Mouse (Mus musculus) CH12.LX (cell line): ENCODE measurements around the gene Smdt1. TPM values are rescaled to one million over a fixed set of nuclear protein-coding genes. Genes with fewer than 3 reads are reported as not detected.

Experiments used
- DNase-seq: peaks from one replicate; pipeline ENCODE4 v3.0.0-alpha.2; 2013; ENCODE audit errors: extremely low read depth
- H3K27ac ChIP-seq: 2 replicates; pipeline ENCODE4 v1.5.1; 2012; ENCODE audit warnings: low read depth, mild to moderate bottlenecking, control low read depth, moderate library complexity; ENCODE audit not compliant: insufficient read depth
- H3K27me3 ChIP-seq: replicated peaks from 2 replicates; pipeline ENCODE3; 2012; ENCODE audit warnings: inconsistent platforms
- H3K36me3 ChIP-seq, 2 experiments: replicated peaks in 1 of 2; 2 replicates each; pipeline versions ENCODE3 to v1.6.1; 2012; ENCODE audit warnings: inconsistent platforms in 1 of 2, low read length in 1 of 2, mild to moderate bottlenecking in 1 of 2, mixed read lengths in 1 of 2, moderate library complexity in 1 of 2; ENCODE audit not compliant: control insufficient read depth in 1 of 2, insufficient read depth in 1 of 2
- H3K4me1 ChIP-seq, 2 experiments: 2 replicates each; pipeline ENCODE4 v1.6.1; 2012; ENCODE audit warnings: inconsistent platforms in 1 of 2, moderate library complexity in 1 of 2; ENCODE audit not compliant: insufficient read depth in 2 of 2, control insufficient read depth in 1 of 2
- H3K4me2 ChIP-seq: 2 replicates; pipeline ENCODE4 v1.6.1; 2012; ENCODE audit warnings: low read depth, mild to moderate bottlenecking, control low read depth; ENCODE audit not compliant: poor library complexity, insufficient read depth, severe bottlenecking
- H3K4me3 ChIP-seq, 3 experiments: fragments of 150-350 bp in 1 of 3; sonication (generic) in 1 of 3; replicated peaks in 1 of 3; 2 replicates each; pipeline versions ENCODE3 to v1.5.1; 2011 to 2012; ENCODE audit warnings: low read depth in 2 of 3, low read length in 2 of 3, mild to moderate bottlenecking in 2 of 3, moderate library complexity in 2 of 3, control low read depth in 1 of 3, improper control_type of control experiment in 1 of 3, inconsistent platforms in 1 of 3, mixed read lengths in 1 of 3; ENCODE audit not compliant: poor library complexity in 1 of 3
- H3K79me2 ChIP-seq: replicated peaks from 2 replicates; pipeline ENCODE4 v1.6.1; 2012; ENCODE audit warnings: mild to moderate bottlenecking, moderate library complexity; ENCODE audit not compliant: control insufficient read depth, poor library complexity, insufficient read depth, severe bottlenecking; ENCODE audit errors: extremely low read depth
- H3K9ac ChIP-seq: 2 replicates; pipeline ENCODE4 v1.6.1; 2012; ENCODE audit warnings: low read depth, mild to moderate bottlenecking, control low read depth, moderate library complexity; ENCODE audit not compliant: insufficient read depth
- H3K9me3 ChIP-seq: replicated peaks from 2 replicates; pipeline ENCODE3; 2012; ENCODE audit warnings: low read length, inconsistent platforms, mixed read lengths
- BHLHE40 ChIP-seq: IDR thresholded peaks from 2 replicates; pipeline ENCODE4 v1.6.1; 2011; ENCODE audit warnings: mild to moderate bottlenecking, low read depth, low read length, improper control_type of control experiment
- CHD2 ChIP-seq: IDR thresholded peaks from 2 replicates; pipeline ENCODE4 v1.6.1; 2011; ENCODE audit warnings: low read length, improper control_type of control experiment
- CTCF ChIP-seq, 2 experiments: IDR thresholded peaks in 1 of 2; conservative IDR thresholded peaks in 1 of 2; 2 replicates each; pipeline ENCODE4 v1.5.1; 2011 to 2012; ENCODE audit warnings: low read depth in 2 of 2, low read length in 2 of 2, improper control_type of control experiment in 1 of 2, inconsistent platforms in 1 of 2, mild to moderate bottlenecking in 1 of 2, moderate library complexity in 1 of 2
- E2F4 ChIP-seq: IDR thresholded peaks from 2 replicates; pipeline ENCODE4 v1.6.1; 2011; ENCODE audit warnings: low read depth, low read length, improper control_type of control experiment; ENCODE audit not compliant: insufficient replicate concordance
- EP300 ChIP-seq: IDR thresholded peaks from 2 replicates; pipeline ENCODE4 v1.6.1; 2011; ENCODE audit warnings: low read length, improper control_type of control experiment
- ETS1 ChIP-seq: conservative IDR thresholded peaks from 2 replicates; pipeline ENCODE4 v1.6.1; 2012; ENCODE audit warnings: low read depth, mild to moderate bottlenecking, inconsistent platforms, low read length, improper control_type of control experiment, moderate library complexity
- GABPA ChIP-seq: IDR thresholded peaks from 2 replicates; pipeline ENCODE4 v1.6.1; 2012; ENCODE audit warnings: low read depth, low read length, improper control_type of control experiment, inconsistent platforms; ENCODE audit not compliant: insufficient replicate concordance
- IRF4 ChIP-seq: IDR thresholded peaks from 2 replicates; pipeline ENCODE4 v1.6.1; 2014; ENCODE audit warnings: low read depth, mild to moderate bottlenecking, inconsistent platforms, low read length, improper control_type of control experiment
- JUN ChIP-seq: IDR thresholded peaks from 2 replicates; pipeline ENCODE4 v1.6.1; 2011; ENCODE audit warnings: low read depth, mild to moderate bottlenecking, low read length, improper control_type of control experiment, moderate library complexity; ENCODE audit not compliant: insufficient read depth
- MAX ChIP-seq: IDR thresholded peaks from 2 replicates; pipeline ENCODE4 v1.6.1; 2011; ENCODE audit warnings: low read length, improper control_type of control experiment
- MEF2A ChIP-seq: IDR thresholded peaks from 2 replicates; pipeline ENCODE4 v1.6.1; 2014; ENCODE audit warnings: low read depth, mild to moderate bottlenecking, inconsistent platforms, low read length, improper control_type of control experiment, borderline replicate concordance
- MXI1 ChIP-seq: IDR thresholded peaks from 2 replicates; pipeline ENCODE4 v1.6.1; 2011; ENCODE audit warnings: mild to moderate bottlenecking, low read depth, low read length, improper control_type of control experiment
- NELFE ChIP-seq: IDR thresholded peaks from 2 replicates; pipeline ENCODE4 v1.6.1; 2011; ENCODE audit warnings: low read depth, low read length, improper control_type of control experiment
- NRF1 ChIP-seq: IDR thresholded peaks from 2 replicates; pipeline ENCODE4 v1.6.1; 2014; ENCODE audit warnings: low read depth, mild to moderate bottlenecking, inconsistent platforms, low read length, improper control_type of control experiment, moderate library complexity
- PAX5 ChIP-seq: IDR thresholded peaks from 2 replicates; pipeline ENCODE4 v1.6.1; 2012; ENCODE audit warnings: low read length, inconsistent platforms, mixed read lengths
- SMC3 ChIP-seq: IDR thresholded peaks from 2 replicates; pipeline ENCODE4 v1.6.1; 2011; ENCODE audit warnings: low read depth, low read length, improper control_type of control experiment
- TBP ChIP-seq: conservative IDR thresholded peaks from 2 replicates; pipeline ENCODE4 v1.6.1; 2011; ENCODE audit warnings: low read depth, low read length, improper control_type of control experiment
- UBTF ChIP-seq: IDR thresholded peaks from 2 replicates; pipeline ENCODE4 v1.6.1; 2012; ENCODE audit warnings: low read depth, mild to moderate bottlenecking, inconsistent platforms, low read length, improper control_type of control experiment, moderate library complexity
- USF2 ChIP-seq: conservative IDR thresholded peaks from 2 replicates; pipeline ENCODE4 v1.6.1; 2011; ENCODE audit warnings: low read depth, low read length, improper control_type of control experiment
- ZC3H11A ChIP-seq: IDR thresholded peaks from 2 replicates; pipeline ENCODE4 v1.6.1; 2012; ENCODE audit warnings: low read depth, mild to moderate bottlenecking, inconsistent platforms, low read length, improper control_type of control experiment
- ZKSCAN1 ChIP-seq: IDR thresholded peaks from 2 replicates; pipeline ENCODE4 v1.6.1; 2012; ENCODE audit warnings: low read depth, inconsistent platforms, low read length, improper control_type of control experiment, borderline replicate concordance
- ZMIZ1 ChIP-seq: IDR thresholded peaks from 2 replicates; pipeline ENCODE4 v1.6.1; 2012; ENCODE audit warnings: low read depth, mild to moderate bottlenecking, inconsistent platforms, low read length, improper control_type of control experiment
- dilution Hi-C: fragments of 300-500 bp; cut with MboI; formaldehyde crosslinking; loops from 2 replicates; pipeline ENCODE4 v1.14.3; 2020; ENCODE audit warnings: low sequenced_read_pairs; ENCODE audit not compliant: extremely low pct_unique_long_range_greater_than_20kb, extremely low pct_ligation_motif_present
- in situ Hi-C: fragments of 300-500 bp; cut with MboI; formaldehyde crosslinking; loops from 3 replicates; pipeline ENCODE4 v1.14.3; 2019; ENCODE audit warnings: low sequenced_read_pairs, low pct_ligation_motif_present, low pct_unique_long_range_greater_than_20kb, mixed read lengths
- polyA plus RNA-seq: library from polyadenylated mRNA; unstranded; fragments of >175 nt; gene quantifications from 2 replicates; pipeline ENCODE4 v1.2.1, GENCODE M21; 2012; ENCODE audit warnings: low read depth; ENCODE audit not compliant: insufficient read length
- total RNA-seq, 2 experiments: library from RNA; depleted of rRNA; stranded (reverse); fragments of 300-350 nt in 1 of 2; fragments of >200 nt in 1 of 2; gene quantifications; 2 replicates each; pipeline ENCODE4 v1.2.3; 2012 to 2014

Smdt1 gene
- total and polyA plus RNA-seq, 3 experiments = 112 to 171 (median 138) TPM

DNA sequence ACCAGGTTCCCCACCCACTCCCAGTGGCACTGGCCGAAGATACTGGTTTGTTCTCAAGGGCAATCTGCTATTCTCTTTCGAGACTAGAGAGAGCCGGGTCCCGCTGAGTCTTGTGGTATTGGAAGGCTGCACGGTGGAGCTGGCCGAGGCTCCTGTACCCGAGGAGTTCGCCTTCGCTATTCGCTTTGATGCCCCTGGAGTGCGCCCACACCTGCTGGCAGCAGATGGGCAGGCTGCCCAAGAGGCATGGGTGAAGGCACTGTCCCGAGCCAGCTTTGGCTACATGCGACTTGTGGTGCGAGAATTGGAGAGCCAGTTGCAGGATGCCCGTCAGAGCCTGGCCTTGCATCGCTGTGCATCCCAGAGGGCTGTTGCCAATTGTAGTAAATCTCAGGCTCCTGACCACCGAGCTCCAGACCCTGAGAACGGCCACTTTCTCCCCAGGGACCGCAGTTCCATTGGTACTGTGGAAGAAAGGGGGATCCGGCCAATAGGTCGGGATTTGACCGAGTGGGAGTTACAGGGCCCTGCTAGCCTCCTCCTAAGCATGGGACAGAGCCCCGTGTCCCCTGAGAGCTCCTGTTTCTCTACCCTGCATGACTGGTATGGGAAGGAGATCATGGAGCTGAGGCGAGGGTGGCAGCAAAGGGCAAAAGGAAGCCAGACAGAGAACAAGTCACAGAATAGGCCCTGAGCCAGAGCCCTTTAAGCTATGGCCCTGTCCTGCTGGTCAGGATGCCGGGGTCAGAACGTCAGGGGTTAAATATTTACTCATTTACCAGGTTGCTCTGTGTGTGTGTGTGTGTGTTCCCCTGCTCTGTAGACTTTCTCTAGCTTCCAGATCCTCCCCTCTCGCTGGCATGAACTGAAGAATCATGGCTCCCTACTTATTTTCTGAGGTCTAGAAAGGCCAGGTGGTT lies 4.9 kb downstream of the Smdt1 start:
- H3K79me2 ChIP-seq = peaks cover 17% of the 10 kb centered on the region
- in situ Hi-C loops (no loop called here), dilution Hi-C loops (no loop called here)
- peaks cover 27% of the 10 kb centered on the region for H3K27me3 ChIP-seq
- H3K27ac ChIP-seq = no peak overlapping the region
- no peaks in the 10 kb centered on the region for H3K9me3 ChIP-seq
- peaks cover 9% of the 10 kb centered on the region in 2 experiments for H3K36me3 ChIP-seq
- H3K4me2 ChIP-seq = no peak overlapping the region
- DNase-seq = no peak
- H3K9ac ChIP-seq = no peak overlapping the region
- TF ChIP-seq EP300 (no peak), IRF4 (no peak), ETS1 (no peak)
- peaks cover 12 to 22% of the 10 kb centered on the region in 2 experiments for H3K4me1 ChIP-seq
- no peak overlapping the region for H3K4me3 ChIP-seq

DNA sequence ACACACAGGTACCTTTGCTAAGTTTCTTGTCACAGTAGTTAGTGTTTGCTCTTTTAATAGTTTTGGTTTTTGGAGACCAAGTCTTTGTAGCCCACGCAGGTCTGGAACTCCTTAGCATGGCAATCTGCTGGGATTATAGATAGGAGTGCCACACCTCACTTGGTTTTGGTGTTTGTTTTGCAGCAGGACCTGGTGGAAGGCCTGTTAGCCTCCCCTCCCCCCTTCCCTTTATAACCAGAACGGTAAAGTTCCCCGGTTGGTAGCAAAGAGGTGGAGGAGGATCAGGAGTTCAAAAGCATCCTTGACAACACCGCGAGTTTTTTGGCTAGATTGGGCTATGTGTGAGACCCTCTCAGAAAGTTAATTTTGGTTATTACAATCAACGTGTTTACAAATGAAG lies 6.2 kb downstream of the Smdt1 start:
- dilution Hi-C loops (no loop called here), in situ Hi-C loops (no loop called here)
- H3K4me1 ChIP-seq = peaks cover 14 to 26% of the 10 kb centered on the region in 2 experiments
- H3K9me3 ChIP-seq = no peaks in the 10 kb centered on the region
- peaks cover 23% of the 10 kb centered on the region in 2 experiments for H3K36me3 ChIP-seq
- H3K79me2 ChIP-seq = peaks cover 19% of the 10 kb centered on the region
- H3K4me3 ChIP-seq = no peak overlapping the region
- TF ChIP-seq JUN (no peak), ETS1 (no peak), NRF1 (no peak), CTCF (conservative IDR thresholded peaks at IDR 0.05 in 1 of 2, IDR thresholded peaks at IDR 0.05 in 1 of 2; ENCODE audit: low read depth in 2 of 2, low read length in 2 of 2) (no peak)
- peaks cover 22% of the 10 kb centered on the region for H3K27me3 ChIP-seq
- no peak for DNase-seq
- H3K27ac ChIP-seq = no peak overlapping the region
- no peak overlapping the region for H3K4me2 ChIP-seq
- no peak overlapping the region for H3K9ac ChIP-seq

DNA sequence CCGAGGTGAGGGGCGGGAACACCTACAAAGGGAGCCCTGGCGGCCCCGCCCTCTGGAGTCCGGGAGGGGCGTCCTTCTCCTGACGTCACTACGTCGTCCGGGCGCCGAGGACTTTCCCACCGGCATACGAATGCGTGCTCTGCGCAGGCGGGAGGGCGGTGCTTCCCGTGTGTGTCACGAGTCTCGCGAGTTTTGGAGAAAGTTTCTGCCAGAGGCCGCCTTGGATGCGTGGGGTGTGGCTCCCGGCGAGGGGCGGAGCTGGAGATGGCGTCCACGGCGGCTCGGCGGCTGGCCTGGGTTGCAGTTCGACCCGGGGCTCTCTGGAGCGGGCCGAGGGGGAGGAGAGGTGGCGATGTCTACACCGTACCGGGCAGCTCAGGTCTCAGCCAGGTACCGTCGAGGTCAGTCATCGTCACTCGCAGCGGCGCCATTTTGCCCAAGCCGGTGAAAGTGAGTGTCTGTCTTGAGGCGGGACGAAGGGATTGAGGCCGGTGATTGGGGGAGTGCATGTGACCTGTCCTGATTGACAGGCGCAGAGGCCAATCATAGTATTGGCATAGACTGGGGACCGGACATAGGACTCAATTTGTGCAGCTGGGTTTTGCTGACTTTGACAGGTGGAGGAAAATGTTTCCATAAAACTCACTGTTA lies 7.2 kb downstream of the Smdt1 start:
- in situ Hi-C loops (no loop called here), dilution Hi-C loops (no loop called here)
- Histone ChIP-seq H3K9ac (peak overlapping the region; percentile 85), H3K27me3 (peaks cover 14% of the 10 kb centered on the region), H3K4me2 (peak overlapping the region; percentile 96), H3K4me1 (peaks cover 14 to 26% of the 10 kb centered on the region in 2 experiments), H3K27ac (peak overlapping the region; percentile 81), H3K36me3 (peaks cover 29 to 33% of the 10 kb centered on the region in 2 experiments), H3K4me3 (peak overlapping the region; percentile 58 to 81 (median 71)), H3K9me3 (no peaks in the 10 kb centered on the region), H3K79me2 (peaks cover 19% of the 10 kb centered on the region)
- peak; percentile 99 for DNase-seq
- TF ChIP-seq SMC3 = no peak
- TF ChIP-seq GABPA = no peak
- no peak for TF ChIP-seq USF2
- TF ChIP-seq PAX5 = no peak
- peak; percentile 90 for TF ChIP-seq NRF1
- TF ChIP-seq ZC3H11A = no peak
- TF ChIP-seq ZMIZ1 = 0 out of 2 replicates have a peak, but pooled peaks have one; percentile 54
- no peak for TF ChIP-seq ZKSCAN1
- TF ChIP-seq CHD2 = peak; percentile 99
- peak; percentile 72; the same call in 1 of the 2 replicates for TF ChIP-seq TBP
- TF ChIP-seq MXI1 = 0 out of 2 replicates have a peak, but pooled peaks have one; percentile 13
- TF ChIP-seq MAX = no peak
- no peak for TF ChIP-seq E2F4
- TF ChIP-seq BHLHE40 = 0 out of 2 replicates have a peak, but pooled peaks have one; percentile 41
- peak; percentile 84 for TF ChIP-seq NELFE
- 0 out of 2 replicates have a peak, but pooled peaks have one; percentile 45 for TF ChIP-seq MEF2A
- no peak for TF ChIP-seq UBTF
